8 mouse cellular contexts compared by ENCODE assay signal in genomic region chr8:71381421-71381970, GRCm38 (mm10). TPM values are rescaled to one million over a fixed set of nuclear protein-coding genes. Genes with fewer than 3 reads are reported as not detected.
A peak's percentile ranks its signal among the peaks of the same experiment; 100 is the strongest.
DNase-seq lines count a peak whose midpoint lies in the region; ATAC-seq and TF ChIP-seq lines count a peak whose summit lies in the region.

Gene Nr2f6 (minus strand): TSS chr8:71381960.

- no peaks in the 10 kb centered on the region for H3K36me3 ChIP-seq in spleen, adult 2 months (ENCODE audit: control insufficient read depth, insufficient read depth, low read length)
- no peaks in the 10 kb centered on the region for H3K36me3 ChIP-seq in embryonic facial prominence, embryonic 11.5 days (replicated peaks; ENCODE audit: control insufficient read depth, insufficient read depth, low read depth, low read length)
- H3K36me3 ChIP-seq in heart, embryonic 12.5 days, result peaks cover 21% of the 10 kb centered on the region
- peaks cover 12% of the 10 kb centered on the region for H3K36me3 ChIP-seq in kidney, postnatal 0 days (ENCODE audit: insufficient read depth, low read length)
- H3K36me3 ChIP-seq in liver, embryonic 13.5 days, result peaks cover 9% of the 10 kb centered on the region; the same call in 1 of the 2 replicates

- peak in 1 of 2 experiments; percentile 46 for DNase-seq in spleen, adult 2 months (ENCODE audit: low read depth in 1 of 2, low spot score in 2 of 2)
- no peak for DNase-seq in spleen, adult 12 weeks (ENCODE audit: low spot score)
- peak; percentile 80 for DNase-seq in embryonic facial prominence, embryonic 11.5 days (ENCODE audit: low spot score)
- no peak for DNase-seq in kidney, postnatal 0 days (ENCODE audit: low spot score)
- DNase-seq in liver, embryonic 13.5 days, result no peak
- peak; percentile 28 to 55 for DNase-seq in natural killer cell, adult 2 months (ENCODE audit: low spot score in 2 of 2)
- peak; percentile 63 for DNase-seq in thymus, postnatal 4 days

- no peaks in the 10 kb centered on the region for H3K9me3 ChIP-seq in embryonic facial prominence, embryonic 11.5 days (replicated peaks; ENCODE audit: control insufficient read depth, low read length)
- H3K9me3 ChIP-seq in heart, embryonic 12.5 days (replicated peaks), result no peaks in the 10 kb centered on the region
- no peaks in the 10 kb centered on the region for H3K9me3 ChIP-seq in kidney, postnatal 0 days (replicated peaks; ENCODE audit: low read length)
- no peaks in the 10 kb centered on the region for H3K9me3 ChIP-seq in liver, embryonic 13.5 days (replicated peaks)

- no peak for TF ChIP-seq POLR2A in spleen, adult 2 months (IDR thresholded peaks at IDR 0.05; ENCODE audit: low read depth, low read length)

- TF ChIP-seq CTCF in spleen, adult 2 months (IDR thresholded peaks at IDR 0.05; ENCODE audit: extremely low read depth, insufficient read depth, insufficient read length, insufficient replicate concordance), result no peak
- TF ChIP-seq CTCF in kidney, postnatal 0 days (IDR thresholded peaks at IDR 0.05; ENCODE audit: low read depth), result no peak

- H3K27ac ChIP-seq in spleen, adult 2 months (ENCODE audit: insufficient read depth, low read length), result peak within 1 kb of the TSS; percentile 81
- H3K27ac ChIP-seq in embryonic facial prominence, embryonic 11.5 days (replicated peaks; ENCODE audit: low read depth, low read length), result peak within 1 kb of the TSS; percentile 92
- peak within 1 kb of the TSS; percentile 88 for H3K27ac ChIP-seq in heart, embryonic 12.5 days (ENCODE audit: poor library complexity, severe bottlenecking)
- peak within 1 kb of the TSS; percentile 99 for H3K27ac ChIP-seq in kidney, postnatal 0 days
- H3K27ac ChIP-seq in liver, embryonic 13.5 days, result peak within 1 kb of the TSS; percentile 75

- peak within 1 kb of the TSS; percentile 67 for H3K9ac ChIP-seq in embryonic facial prominence, embryonic 11.5 days (replicated peaks; ENCODE audit: low read length)
- peak within 1 kb of the TSS; percentile 98 for H3K9ac ChIP-seq in heart, embryonic 12.5 days
- peak within 1 kb of the TSS; percentile 93 for H3K9ac ChIP-seq in kidney, postnatal 0 days (ENCODE audit: low read depth, low read length)
- peak within 1 kb of the TSS; percentile 77 for H3K9ac ChIP-seq in liver, embryonic 13.5 days

- peaks cover 13% of the 10 kb centered on the region for H3K27me3 ChIP-seq in spleen, adult 2 months (ENCODE audit: control insufficient read depth, insufficient read depth, low read length)
- no peaks in the 10 kb centered on the region for H3K27me3 ChIP-seq in embryonic facial prominence, embryonic 11.5 days (ENCODE audit: control insufficient read depth, insufficient read depth, low read length)
- H3K27me3 ChIP-seq in heart, embryonic 12.5 days (replicated peaks), result no peaks in the 10 kb centered on the region
- H3K27me3 ChIP-seq in kidney, postnatal 0 days (ENCODE audit: insufficient read depth, low read length), result no peaks in the 10 kb centered on the region
- H3K27me3 ChIP-seq in liver, embryonic 13.5 days, result peaks cover 72% of the 10 kb centered on the region

- H3K4me1 ChIP-seq in spleen, adult 2 months (ENCODE audit: control insufficient read depth, insufficient read depth, insufficient read length), result peaks cover 15% of the 10 kb centered on the region
- H3K4me1 ChIP-seq in embryonic facial prominence, embryonic 11.5 days (ENCODE audit: control insufficient read depth, insufficient read depth, low read length), result peaks cover 8% of the 10 kb centered on the region
- peaks cover 45% of the 10 kb centered on the region for H3K4me1 ChIP-seq in heart, embryonic 12.5 days (replicated peaks)
- H3K4me1 ChIP-seq in kidney, postnatal 0 days (replicated peaks; ENCODE audit: insufficient read depth, low read length), result peaks cover 45% of the 10 kb centered on the region
- H3K4me1 ChIP-seq in liver, embryonic 13.5 days (replicated peaks), result peaks cover 63% of the 10 kb centered on the region

- ATAC-seq in embryonic facial prominence, embryonic 11.5 days (replicated peaks; ENCODE audit: insufficient number of reproducible peaks, low FRiP score, low TSS enrichment, low read depth), result peak; percentile 50; the same call in 1 of the 2 replicates
- ATAC-seq in heart, embryonic 12.5 days (ENCODE audit: insufficient number of reproducible peaks, low FRiP score), result peak; percentile 41
- ATAC-seq in kidney, postnatal 0 days (replicated peaks; ENCODE audit: low FRiP score, low read depth), result peak; percentile 14
- peak; percentile 7 for ATAC-seq in liver, embryonic 13.5 days (ENCODE audit: low read depth)

- peak within 1 kb of the TSS; percentile 98 for H3K4me2 ChIP-seq in embryonic facial prominence, embryonic 11.5 days (ENCODE audit: low read depth, low read length)
- H3K4me2 ChIP-seq in heart, embryonic 12.5 days, result peak within 1 kb of the TSS; percentile 95
- H3K4me2 ChIP-seq in kidney, postnatal 0 days (ENCODE audit: low read length), result peak within 1 kb of the TSS; percentile 96
- peak within 1 kb of the TSS; percentile 84 for H3K4me2 ChIP-seq in liver, embryonic 13.5 days

- H3K4me3 ChIP-seq in spleen, adult 2 months (ENCODE audit: extremely low read depth, insufficient read depth, insufficient read length), result peak within 1 kb of the TSS; percentile 72
- peak within 1 kb of the TSS; percentile 67 for H3K4me3 ChIP-seq in embryonic facial prominence, embryonic 11.5 days (ENCODE audit: low read depth, low read length)
- peak within 1 kb of the TSS; percentile 94 for H3K4me3 ChIP-seq in heart, embryonic 12.5 days
- peak within 1 kb of the TSS; percentile 89 for H3K4me3 ChIP-seq in kidney, postnatal 0 days (replicated peaks; ENCODE audit: low read depth, low read length)
- H3K4me3 ChIP-seq in liver, embryonic 13.5 days (replicated peaks), result peak within 1 kb of the TSS; percentile 68

- under 1% methylated on average over 82 of the region's 89 CpGs for WGBS in spleen, adult 2 months
- under 1% methylated on average over 64 of the region's 89 CpGs for WGBS in embryonic facial prominence, embryonic 11.5 days
- WGBS in heart, embryonic 12.5 days, result 2% methylated on average over 75 of the region's 89 CpGs
- under 1% methylated on average over 54 of the region's 89 CpGs for WGBS in kidney, postnatal 0 days
- WGBS in liver, embryonic 13.5 days (ENCODE audit: insufficient replicate concordance), result under 1% methylated on average over 70 of the region's 89 CpGs

RNA-seq across cellular contexts. Expression of gene Nr2f6, which starts in this region (rescaled TPM):
- polyA plus RNA-seq in spleen, adult 2 months (2012; rRNA removed), result 59.4 and 88.0 TPM in 2 replicates
- 53.7 and 62.5 TPM in 2 replicates for polyA plus RNA-seq in embryonic facial prominence, embryonic 11.5 days (2014; fragmentation: Nextera tagmentation; extraction: Ambion mirVana)
- 63.6 and 64.3 TPM in 2 replicates for polyA plus RNA-seq in heart, embryonic 12.5 days (2016; fragmentation: Nextera tagmentation; extraction: Ambion mirVana)
- 110 and 138 TPM in 2 replicates for polyA plus RNA-seq in kidney, postnatal 0 days (2015; fragmentation: Nextera tagmentation; extraction: Ambion mirVana)
- polyA plus RNA-seq in liver, embryonic 13.5 days (2015; fragmentation: Nextera tagmentation; extraction: Ambion mirVana), result 18.8 and 19.2 TPM in 2 replicates

Comparison
In these comparisons a context has a peak if more than half of its experiments do, and no peak if none do; other contexts are left out.
1. DNase-seq: peak in embryonic facial prominence, embryonic 11.5 days (single experiment), natural killer cell, adult 2 months (2 of 2) and thymus, postnatal 4 days (single experiment); none in spleen, adult 12 weeks (single experiment), kidney, postnatal 0 days (single experiment) and liver, embryonic 13.5 days (single experiment).
2. Peak in every context shown above with its lines, with median percentiles within 50 percentile points of each other: H3K27ac ChIP-seq, H3K4me3 ChIP-seq, ATAC-seq, H3K4me2 ChIP-seq and H3K9ac ChIP-seq.